In the genomic region with DNA sequence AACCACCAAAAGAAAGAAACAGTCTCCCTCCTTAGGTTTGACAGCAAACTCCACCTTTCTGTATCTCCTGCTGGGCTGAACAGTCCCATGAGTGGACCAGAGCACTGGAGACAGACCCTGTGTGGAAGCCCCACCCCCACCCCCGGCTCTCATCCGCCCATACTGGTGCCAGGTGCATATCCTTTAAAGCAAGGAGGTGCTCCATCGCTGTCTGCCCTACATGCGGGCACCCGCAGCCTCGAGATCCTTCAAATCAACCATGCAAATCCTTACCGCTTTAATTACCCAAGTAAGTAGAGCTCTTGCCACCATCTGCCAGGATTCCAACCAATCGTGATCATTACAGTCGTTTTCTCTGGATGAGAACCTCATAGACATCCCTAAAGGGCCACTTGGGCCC, we compare ENCODE assay signal across 20 mouse cellular contexts. TPM values are rescaled to one million over a fixed set of nuclear protein-coding genes. Genes with fewer than 3 reads are reported as not detected.
DNase-seq lines count a peak whose midpoint lies in the region; ATAC-seq and TF ChIP-seq lines count a peak whose summit lies in the region.
"Had no signal": no experiment of that assay in that cellular context is flagged by ENCODE, and none has a peak within 500 bp of the region (broad histone marks: within the 10 kb centered on the region; RNA-seq: fewer than 3 reads in every experiment).

No protein-coding gene starts in this region.

- H3K9me3 ChIP-seq in forebrain, postnatal 0 days (ENCODE audit: low read length) = no peaks in the 10 kb centered on the region
- no peaks in the 10 kb centered on the region for H3K9me3 ChIP-seq in forebrain, embryonic 11.5 days (ENCODE audit: control insufficient read depth, low read length)
- H3K9me3 ChIP-seq in neural tube, embryonic 14.5 days (ENCODE audit: control insufficient read depth, low read length) = no peaks in the 10 kb centered on the region
- H3K9me3 ChIP-seq: embryonic facial prominence, embryonic 13.5 days; forebrain, embryonic 15.5 days; heart, embryonic 12.5 days; hindbrain, embryonic 10.5 days; hindbrain, embryonic 15.5 days had no signal

- no peak overlapping the region for H3K9ac ChIP-seq in forebrain, postnatal 0 days
- H3K9ac ChIP-seq in forebrain, embryonic 11.5 days (ENCODE audit: low read length) = no peak overlapping the region
- no peak overlapping the region for H3K9ac ChIP-seq in neural tube, embryonic 14.5 days (replicated peaks; ENCODE audit: low read depth, low read length)
- H3K9ac ChIP-seq: embryonic facial prominence, embryonic 13.5 days; forebrain, embryonic 15.5 days; heart, embryonic 12.5 days; hindbrain, embryonic 15.5 days had no signal

- H3K4me3 ChIP-seq in forebrain, postnatal 0 days (ENCODE audit: low read depth, low read length) = no peak overlapping the region
- H3K4me3 ChIP-seq in forebrain, embryonic 11.5 days (ENCODE audit: low read depth, low read length) = no peak overlapping the region
- H3K4me3 ChIP-seq in neural tube, embryonic 14.5 days (ENCODE audit: low read depth, low read length) = no peak overlapping the region
- H3K4me3 ChIP-seq: embryonic facial prominence, embryonic 13.5 days; forebrain, embryonic 15.5 days; gastrocnemius, adult 2 months; heart, embryonic 12.5 days; hindbrain, embryonic 10.5 days; hindbrain, embryonic 15.5 days had no signal

- no peak for TF ChIP-seq CTCF in forebrain, postnatal 0 days (IDR thresholded peaks at IDR 0.05; ENCODE audit: low read depth)

- H3K27me3 ChIP-seq in forebrain, postnatal 0 days (ENCODE audit: insufficient read depth, low read length) = no peaks in the 10 kb centered on the region
- no peaks in the 10 kb centered on the region for H3K27me3 ChIP-seq in forebrain, embryonic 11.5 days (ENCODE audit: control insufficient read depth, insufficient read depth, low read length)
- H3K27me3 ChIP-seq in neural tube, embryonic 14.5 days (ENCODE audit: control insufficient read depth, insufficient read depth, low read length) = no peaks in the 10 kb centered on the region
- H3K27me3 ChIP-seq: embryonic facial prominence, embryonic 13.5 days; forebrain, embryonic 15.5 days; heart, embryonic 12.5 days; hindbrain, embryonic 15.5 days had no signal

- WGBS in forebrain, postnatal 0 days = 84% methylated on average over 9 of the region's 9 CpGs
- 81% methylated on average over 9 of the region's 9 CpGs for whole genome bisulfite sequencing in forebrain, embryonic 11.5 days
- WGBS in neural tube, embryonic 14.5 days = 80% methylated on average over 9 of the region's 9 CpGs

- H3K4me2 ChIP-seq in forebrain, postnatal 0 days (ENCODE audit: low read depth) = no peak overlapping the region
- H3K4me2 ChIP-seq in forebrain, embryonic 11.5 days (ENCODE audit: low read depth, low read length, severe bottlenecking) = no peak overlapping the region
- H3K4me2 ChIP-seq in neural tube, embryonic 14.5 days (ENCODE audit: low read depth, low read length) = no peak overlapping the region
- H3K4me2 ChIP-seq: embryonic facial prominence, embryonic 13.5 days; forebrain, embryonic 15.5 days; heart, embryonic 12.5 days; hindbrain, embryonic 15.5 days had no signal

- ATAC-seq in forebrain, postnatal 0 days = peak; percentile 29; the same call in 1 of the 2 replicates
- no peak for ATAC-seq in forebrain, embryonic 11.5 days (replicated peaks; ENCODE audit: low FRiP score)
- peak; percentile 23; the same call in 1 of the 2 replicates for ATAC-seq in neural tube, embryonic 14.5 days (ENCODE audit: low read depth)
- ATAC-seq: forebrain, embryonic 15.5 days had no signal

- DNase-seq in forebrain, postnatal 0 days = no peak
- DNase-seq in forebrain, embryonic 11.5 days (ENCODE audit: low spot score) = no peak
- DNase-seq in kidney, adult 18-20 months = peak; percentile 24
- no peak for DNase-seq in kidney, postnatal 10 days
- peak; percentile 12 to 35 for DNase-seq in kidney, postnatal 36 days
- no peak for DNase-seq in kidney, adult 9 months
- DNase-seq in neural tube, embryonic 10.5 days (ENCODE audit: extremely low spot score, low spot score) = no peak
- DNase-seq: adrenal gland, postnatal 10 days; cerebellum, adult 11-12 months; cerebellum, adult 9-10 months; cerebellum, postnatal 36 days; gastrocnemius, adult 2 months; gastrocnemius, postnatal 25 days had no signal

- no peaks in the 10 kb centered on the region for H3K36me3 ChIP-seq in forebrain, postnatal 0 days (ENCODE audit: insufficient read depth)
- H3K36me3 ChIP-seq in forebrain, embryonic 11.5 days (ENCODE audit: control insufficient read depth, insufficient read depth, low read length) = no peaks in the 10 kb centered on the region
- no peaks in the 10 kb centered on the region for H3K36me3 ChIP-seq in neural tube, embryonic 14.5 days (ENCODE audit: control insufficient read depth, insufficient read depth, low read length)
- H3K36me3 ChIP-seq: embryonic facial prominence, embryonic 13.5 days; forebrain, embryonic 15.5 days; heart, embryonic 12.5 days; hindbrain, embryonic 10.5 days; hindbrain, embryonic 15.5 days had no signal

- no peak overlapping the region for H3K27ac ChIP-seq in forebrain, postnatal 0 days (ENCODE audit: low read depth, low read length)
- no peak overlapping the region for H3K27ac ChIP-seq in forebrain, embryonic 11.5 days (ENCODE audit: low read depth, low read length)
- H3K27ac ChIP-seq in neural tube, embryonic 14.5 days (ENCODE audit: low read depth, low read length) = no peak overlapping the region
- H3K27ac ChIP-seq: embryonic facial prominence, embryonic 13.5 days; forebrain, embryonic 15.5 days; gastrocnemius, adult 2 months; hindbrain, embryonic 10.5 days; hindbrain, embryonic 15.5 days had no signal

- no peaks in the 10 kb centered on the region for H3K4me1 ChIP-seq in forebrain, postnatal 0 days (ENCODE audit: insufficient read depth)
- H3K4me1 ChIP-seq in forebrain, embryonic 11.5 days (replicated peaks; ENCODE audit: control insufficient read depth, insufficient read depth, low read length) = no peaks in the 10 kb centered on the region
- H3K4me1 ChIP-seq in neural tube, embryonic 14.5 days (ENCODE audit: control insufficient read depth, insufficient read depth, low read length) = no peaks in the 10 kb centered on the region
- H3K4me1 ChIP-seq: embryonic facial prominence, embryonic 13.5 days; forebrain, embryonic 15.5 days; heart, embryonic 12.5 days; hindbrain, embryonic 10.5 days; hindbrain, embryonic 15.5 days had no signal

RNA-seq across cellular contexts. Expression of gene Ccdc149, which starts 20.5 kb away (rescaled TPM):
- total RNA-seq in forebrain, postnatal 0 days (2014; rRNA removed) = 16.1 and 21.4 TPM in 2 replicates
- 13.4 and 16.0 TPM in 2 replicates for polyA plus RNA-seq in forebrain, postnatal 0 days (2015; fragmentation: Nextera tagmentation; extraction: Ambion mirVana)
- 3.1 and 3.2 TPM in 2 replicates for polyA plus RNA-seq in forebrain, embryonic 11.5 days (2014; fragmentation: Nextera tagmentation; extraction: Ambion mirVana)
- polyA plus RNA-seq in neural tube, embryonic 14.5 days (2014; fragmentation: Nextera tagmentation; extraction: Ambion mirVana) = 11.6 and 12.3 TPM in 2 replicates
- total RNA-seq: MEL had no signal

Comparison
In these comparisons a context has a peak if more than half of its experiments do, and no peak if none do; other contexts are left out.
1. DNase-seq: peak in kidney, adult 18-20 months (single experiment) and kidney, postnatal 36 days (2 of 2); none in forebrain, postnatal 0 days (single experiment), forebrain, embryonic 11.5 days (single experiment), kidney, postnatal 10 days (single experiment), kidney, adult 9 months (single experiment) and neural tube, embryonic 10.5 days (single experiment).